Mouse (Mus musculus) liver, embryonic 14.5 days (tissue): ENCODE measurements around the gene Psmc4.

Experiments used
- CTCF ChIP-seq: IDR thresholded peaks from 2 replicates; pipeline ENCODE4 v1.5.1; 2016; ENCODE audit warnings: antibody characterized with exemption, low read depth, control low read depth
- EP300 ChIP-seq: IDR thresholded peaks from 2 replicates; pipeline ENCODE4 v1.6.1; 2016; ENCODE audit warnings: antibody characterized with exemption, low read depth

DNA sequence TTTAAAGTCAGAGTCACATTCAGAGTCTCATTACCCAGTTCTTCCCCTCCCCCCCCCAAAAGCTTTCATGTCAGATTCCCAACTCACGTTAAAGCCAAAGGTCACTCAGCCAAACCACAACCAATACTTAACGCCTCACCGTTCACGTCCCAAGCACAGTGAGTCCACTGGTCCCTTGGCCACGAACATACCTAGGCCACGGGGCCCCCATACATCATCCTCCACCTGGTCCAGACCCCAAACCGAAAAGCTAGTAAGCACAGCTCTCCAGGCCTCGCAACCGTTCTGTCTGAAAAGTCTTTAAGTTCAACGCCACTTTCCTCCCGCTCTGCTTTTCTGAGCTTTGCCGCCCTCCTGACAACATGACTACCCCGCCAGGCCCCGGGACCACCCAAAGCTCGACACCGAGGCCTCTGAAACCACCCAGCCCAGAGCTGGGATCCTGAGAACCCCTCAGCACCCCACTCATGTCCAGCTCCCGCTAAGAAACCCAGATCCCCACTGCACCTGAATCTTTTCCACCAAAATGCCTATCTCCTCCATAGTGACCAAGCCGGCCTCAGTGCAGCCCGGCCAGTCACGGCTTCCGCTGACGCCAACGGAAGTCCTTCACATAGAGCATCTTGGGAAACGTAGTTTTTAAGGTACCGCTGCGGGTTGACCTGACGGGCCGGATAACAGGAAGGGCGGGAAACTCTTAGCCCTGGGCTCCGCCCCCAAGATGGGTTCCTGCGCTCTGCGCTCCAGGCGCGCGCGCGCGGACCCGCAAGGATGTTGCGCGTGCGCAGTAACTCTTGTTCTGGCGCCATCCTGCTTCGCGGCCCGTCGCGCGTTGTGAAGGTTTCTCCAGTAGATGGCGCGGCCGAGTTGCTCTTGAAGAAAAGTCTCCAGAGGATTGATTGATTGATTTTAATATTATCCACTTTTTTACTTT lies at the start of gene Psmc4:
- peak; percentile 92 for TF ChIP-seq CTCF
- 0 out of 2 replicates have a peak, but pooled peaks have one; percentile 43 for TF ChIP-seq EP300
